Mouse (Mus musculus) liver, embryonic 16.5 days (tissue): ENCODE measurements around the gene Tbck. TPM values are rescaled to one million over a fixed set of nuclear protein-coding genes. Genes with fewer than 3 reads are reported as not detected.

Experiments used
- ATAC-seq: fragments of 200-750 bp; cut with Nextera tagmentation; 2 replicates; pipeline ENCODE4 v1.8.0; 2017; ENCODE audit warnings: low read depth, mild to moderate bottlenecking, moderate number of reproducible peaks, moderate library complexity
- H3K27ac ChIP-seq: fragments of 300-500 bp; sonication (generic); 2 replicates; pipeline ENCODE4 v1.5.1; 2014; ENCODE audit warnings: mild to moderate bottlenecking, low read length
- H3K27me3 ChIP-seq: fragments of 300-500 bp; sonication (generic); 2 replicates; pipeline ENCODE4 v1.6.1; 2014; ENCODE audit warnings: low read depth, low read length, mixed read lengths; ENCODE audit not compliant: control insufficient read depth, insufficient read depth
- H3K36me3 ChIP-seq: fragments of 300-500 bp; sonication (generic); 2 replicates; pipeline ENCODE4 v1.6.1; 2014; ENCODE audit warnings: mild to moderate bottlenecking; ENCODE audit not compliant: control insufficient read depth, insufficient read depth
- H3K4me1 ChIP-seq: fragments of 300-500 bp; sonication (generic); 2 replicates; pipeline ENCODE4 v1.6.1; 2014; ENCODE audit warnings: low read depth, low read length, mixed read lengths; ENCODE audit not compliant: control insufficient read depth
- H3K4me2 ChIP-seq: fragments of 300-500 bp; sonication (generic); 2 replicates; pipeline ENCODE4 v1.6.1; 2014; ENCODE audit warnings: low read depth, low read length, mixed read lengths
- H3K4me3 ChIP-seq: fragments of 300-500 bp; sonication (generic); 2 replicates; pipeline ENCODE4 v1.5.1; 2014; ENCODE audit warnings: low read depth, mild to moderate bottlenecking, low read length
- H3K9ac ChIP-seq: fragments of 300-500 bp; sonication (generic); 2 replicates; pipeline ENCODE4 v1.6.1; 2014; ENCODE audit warnings: low read depth, low read length
- H3K9me3 ChIP-seq: fragments of 300-500 bp; sonication (generic); replicated peaks from 2 replicates; pipeline ENCODE4 v1.6.1; 2016; ENCODE audit warnings: low read length; ENCODE audit not compliant: control insufficient read depth
- WGBS: fragments of 180-500 bp; shearing (Covaris S2); extraction: QIAGEN DNeasy Blood & Tissue Kit; methylation state at CpG from one replicate; pipeline ENCODE4 v1.1.7; 2014; ENCODE audit not compliant: insufficient replicate concordance; 5-methylcytosine and 5-hydroxymethylcytosine counted together
- polyA plus RNA-seq: library from polyadenylated mRNA; unstranded; fragments of >200 nt; fragmentation: Nextera tagmentation; extraction: Ambion mirVana; gene quantifications from 2 replicates; pipeline ENCODE4 v1.2.1, GENCODE M21; 2015

Tbck gene
- polyA plus RNA-seq, 1 experiment from 2014 or later: 4.1 TPM

DNA sequence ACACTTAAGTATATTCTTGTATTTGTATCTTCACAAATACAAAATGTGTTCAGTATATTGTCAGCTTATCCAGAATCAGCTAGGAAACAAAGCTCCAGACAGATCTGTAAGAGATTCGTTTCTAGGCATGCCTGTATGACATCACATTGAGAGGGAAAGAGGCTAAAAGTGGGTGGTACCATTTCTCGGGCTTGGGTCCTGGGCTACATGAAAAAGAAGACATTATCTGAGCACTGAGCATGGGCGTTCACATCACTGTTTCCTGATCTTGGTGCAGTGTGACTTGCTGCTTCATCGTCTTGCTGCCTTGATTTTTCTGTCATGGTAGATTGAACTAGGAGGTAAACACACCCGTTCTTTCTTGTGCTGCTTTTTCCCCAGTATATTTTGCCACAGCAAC lies 127.8 kb downstream of the Tbck start:
- ATAC-seq: no peak
- Histone ChIP-seq H3K27me3 (no peaks in the 10 kb centered on the region), H3K4me1 (peaks cover 22% of the 10 kb centered on the region), H3K27ac (no peak overlapping the region), H3K4me2 (no peak overlapping the region), H3K9me3 (no peaks in the 10 kb centered on the region), H3K36me3 (no peaks in the 10 kb centered on the region), H3K4me3 (no peak overlapping the region), H3K9ac (no peak overlapping the region)
- 34% methylated on average over 5 of the region's 5 CpGs for WGBS

- Histone ChIP-seq H3K36me3 (no peaks in the 10 kb centered on the region), H3K4me1 (peaks cover 22% of the 10 kb centered on the region), H3K27ac (no peak overlapping the region), H3K4me2 (no peak overlapping the region), H3K4me3 (no peak overlapping the region), H3K9me3 (no peaks in the 10 kb centered on the region), H3K27me3 (no peaks in the 10 kb centered on the region), H3K9ac (no peak overlapping the region)
- ATAC-seq: no peak
- 57% methylated on average over 5 of the region's 5 CpGs for WGBS
Measured at GRCm38 (mm10) chr3:132812356-132812755, 128.4 kb downstream of the Tbck start.

- no peaks in the 10 kb centered on the region for H3K36me3 ChIP-seq
- H3K9ac ChIP-seq: no peak overlapping the region
- no peaks in the 10 kb centered on the region for H3K9me3 ChIP-seq
- H3K4me1 ChIP-seq: peaks cover 22% of the 10 kb centered on the region
- H3K27me3 ChIP-seq: no peaks in the 10 kb centered on the region
- no peak overlapping the region for H3K4me3 ChIP-seq
- 67% methylated on average over 3 of the region's 3 CpGs for WGBS
- no peak for ATAC-seq
- no peak overlapping the region for H3K4me2 ChIP-seq
- H3K27ac ChIP-seq: no peak overlapping the region
Measured at GRCm38 (mm10) chr3:132813147-132813546, 129.2 kb downstream of the Tbck start.

GRCm38 (mm10) chr3:132813706-132814497 lies 130.0 kb downstream of the Tbck start:
- Histone ChIP-seq H3K36me3 (no peaks in the 10 kb centered on the region), H3K4me3 (no peak overlapping the region), H3K9me3 (no peaks in the 10 kb centered on the region), H3K27ac (no peak overlapping the region; the same call in 1 of the 2 replicates), H3K27me3 (no peaks in the 10 kb centered on the region), H3K4me2 (no peak overlapping the region), H3K9ac (no peak overlapping the region), H3K4me1 (peaks cover 22% of the 10 kb centered on the region)
- WGBS: 39% methylated on average over 9 of the region's 9 CpGs
- ATAC-seq: peak; percentile 57

DNA sequence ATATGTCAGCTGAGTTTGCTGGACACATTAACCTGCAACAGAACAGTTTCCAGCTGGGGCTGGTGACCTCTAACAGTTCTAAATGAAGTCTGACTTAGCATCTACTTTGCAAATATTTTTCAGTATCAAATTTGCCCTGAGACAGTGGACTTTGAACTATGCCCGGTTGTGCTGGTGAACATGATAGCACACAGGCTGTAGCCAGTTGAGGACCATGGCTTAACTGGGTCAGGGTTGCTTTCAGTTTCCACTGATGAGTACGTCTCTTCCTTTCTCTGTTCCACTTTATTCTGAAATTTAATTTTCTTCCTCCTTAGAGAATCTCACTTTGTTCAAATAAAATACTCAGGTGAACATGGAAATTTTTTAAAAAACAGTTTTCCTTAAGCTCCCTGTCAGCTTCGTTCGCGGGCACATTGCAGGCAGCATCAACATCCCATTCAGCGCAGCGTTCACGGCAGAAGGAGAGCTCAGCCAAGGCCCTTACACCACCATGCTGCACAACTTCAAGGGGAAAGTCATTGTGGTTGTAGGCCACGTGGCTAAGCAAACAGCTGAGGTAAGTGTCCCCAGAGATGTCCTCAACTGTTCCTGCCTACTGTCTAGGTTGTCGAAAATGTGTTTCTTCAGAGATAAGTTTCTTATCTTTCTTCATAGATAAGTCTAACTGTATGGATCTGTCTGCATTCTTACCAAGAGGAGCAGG lies 131.0 kb downstream of the Tbck start:
- Histone ChIP-seq H3K4me2 (no peak overlapping the region), H3K9me3 (no peaks in the 10 kb centered on the region), H3K9ac (no peak overlapping the region), H3K4me3 (no peak overlapping the region), H3K36me3 (no peaks in the 10 kb centered on the region), H3K4me1 (peaks cover 22% of the 10 kb centered on the region), H3K27ac (no peak overlapping the region), H3K27me3 (no peaks in the 10 kb centered on the region)
- 62% methylated on average over 10 of the region's 10 CpGs for WGBS
- ATAC-seq: peak; percentile 58

DNA sequence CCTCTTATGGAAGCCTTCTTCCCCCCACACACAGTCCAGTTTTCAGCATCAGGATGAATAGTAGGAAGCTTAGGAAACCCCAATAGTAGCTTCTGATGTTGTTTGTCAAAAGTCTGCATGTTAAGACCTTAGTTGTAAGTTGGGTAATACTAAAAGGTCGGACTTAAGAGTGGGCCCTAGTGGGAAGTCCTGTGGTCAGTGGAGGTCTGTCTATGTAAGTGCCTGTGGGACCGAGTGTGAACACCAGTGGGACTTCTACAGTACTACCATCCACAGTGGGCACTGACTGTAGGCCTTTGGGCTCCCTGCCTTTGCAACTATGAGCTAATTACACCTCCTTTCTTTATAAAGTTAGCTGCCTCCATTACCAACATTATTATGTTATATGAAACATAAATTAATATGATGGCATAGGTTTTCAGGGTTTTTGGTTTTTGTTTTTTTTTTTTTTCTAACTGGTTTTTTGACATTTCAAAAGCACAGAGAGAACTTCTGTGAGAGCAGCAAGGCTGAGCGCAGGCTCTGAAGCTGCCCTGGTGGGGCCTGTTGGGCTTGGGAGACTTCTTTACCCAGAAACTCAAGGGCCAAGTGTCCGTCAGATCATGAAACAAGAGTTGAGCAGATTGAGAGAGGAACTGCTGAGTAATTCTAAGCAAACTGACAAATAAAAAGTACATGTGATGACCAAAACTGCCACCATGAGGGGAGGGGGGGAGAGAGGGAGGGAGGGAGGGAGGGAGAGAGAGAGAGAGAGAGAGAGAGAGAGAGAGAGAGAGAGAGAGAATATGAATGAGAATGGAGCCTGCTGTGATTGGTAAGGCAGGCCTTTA lies 131.8 kb downstream of the Tbck start:
- Histone ChIP-seq H3K4me3 (no peak overlapping the region), H3K36me3 (no peaks in the 10 kb centered on the region), H3K27ac (no peak overlapping the region), H3K4me1 (peaks cover 22% of the 10 kb centered on the region), H3K9ac (no peak overlapping the region), H3K4me2 (no peak overlapping the region), H3K27me3 (no peaks in the 10 kb centered on the region), H3K9me3 (no peaks in the 10 kb centered on the region)
- no peak for ATAC-seq
- WGBS: 57% methylated on average over 4 of the region's 4 CpGs

DNA sequence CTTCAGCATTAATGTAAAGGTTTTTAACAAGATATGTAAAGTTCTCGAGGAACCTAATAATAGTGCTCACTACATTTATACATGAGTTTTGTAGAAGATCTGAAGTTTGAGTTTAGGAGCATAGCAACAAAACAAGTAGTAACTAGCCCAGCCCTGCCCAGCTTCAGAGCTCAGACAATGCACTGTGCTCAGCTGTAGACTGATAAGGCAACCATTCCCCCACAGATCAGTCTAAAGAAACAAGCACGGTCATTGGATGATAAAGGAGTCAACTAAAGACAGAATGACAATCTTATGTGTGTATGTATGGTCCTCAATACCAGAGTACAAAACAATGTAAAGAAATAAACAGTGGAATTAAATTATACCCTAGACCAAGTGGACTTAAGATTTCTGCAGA lies 135.5 kb downstream of the Tbck start:
- WGBS: 31% methylated on average over 2 of the region's 2 CpGs
- no peak overlapping the region for H3K9ac ChIP-seq

GRCm38 (mm10) chr3:132831179-132831873 lies 147.4 kb downstream of the Tbck start:
- H3K27me3 ChIP-seq: no peaks in the 10 kb centered on the region
- no peaks in the 10 kb centered on the region for H3K36me3 ChIP-seq
- no peaks in the 10 kb centered on the region for H3K9me3 ChIP-seq
- no peak overlapping the region for H3K4me3 ChIP-seq
- ATAC-seq: no peak
- no peaks in the 10 kb centered on the region for H3K4me1 ChIP-seq
- H3K27ac ChIP-seq: no peak overlapping the region
- no peak overlapping the region for H3K4me2 ChIP-seq
- H3K9ac ChIP-seq: no peak overlapping the region
- WGBS: 79% methylated on average over 16 of the region's 16 CpGs

More for the DNA sequence above, 135.5 kb downstream of the Tbck start:
- Histone ChIP-seq H3K4me1 (peaks cover 9% of the 10 kb centered on the region), H3K9me3 (no peaks in the 10 kb centered on the region), H3K27me3 (no peaks in the 10 kb centered on the region), H3K27ac (no peak overlapping the region), H3K4me2 (no peak overlapping the region), H3K4me3 (no peak overlapping the region), H3K36me3 (no peaks in the 10 kb centered on the region)
- peak; percentile 85 for ATAC-seq
